In the genomic region with DNA sequence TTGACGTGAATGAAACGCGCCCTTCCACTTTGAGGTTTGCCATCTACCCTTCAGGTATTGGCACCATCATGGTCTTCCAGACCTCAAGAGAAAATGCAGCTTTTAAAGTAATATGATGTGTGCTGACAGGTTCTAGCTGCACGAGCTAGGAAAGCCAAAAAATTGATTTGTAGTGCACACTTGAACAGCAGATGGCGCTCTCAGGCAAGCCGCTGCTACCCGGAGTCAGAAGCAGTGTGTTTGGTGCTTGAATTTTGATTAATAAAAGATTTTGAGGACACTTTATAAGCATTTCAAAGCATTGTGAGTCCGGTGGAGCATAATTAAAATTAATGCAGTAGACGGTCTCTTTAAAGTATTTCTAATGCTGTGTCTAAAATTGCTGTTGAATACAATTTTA, we compare ENCODE assay signal across 8 mouse cellular contexts. TPM values are rescaled to one million over a fixed set of nuclear protein-coding genes. Genes with fewer than 3 reads are reported as not detected.
DNase-seq lines count a peak whose midpoint lies in the region; TF ChIP-seq lines count a peak whose summit lies in the region.

No protein-coding gene starts in this region.

- H3K27ac ChIP-seq in layer of hippocampus, adult 2 months: 0 out of 2 replicates have a peak overlapping the region, but pooled peaks have one; percentile 82

- peak; percentile 43 for DNase-seq in gastrocnemius, adult 18-20 months (ENCODE audit: low spot score)
- DNase-seq in gastrocnemius, adult 8-10 months (ENCODE audit: low spot score in 2 of 2): no peak
- DNase-seq in MN1 (ENCODE audit: low spot score): peak; percentile 40
- peak; percentile 74 for DNase-seq in cerebellum, adult 9-10 months
- peak; percentile 39 to 74 for DNase-seq in frontal cortex, postnatal 14 days (ENCODE audit: low spot score in 2 of 2)
- peak; percentile 71 to 84 for DNase-seq in layer of hippocampus, adult 2 months (ENCODE audit: low spot score in 2 of 2)
- peak; percentile 76 for DNase-seq in lung, postnatal 36 days
- DNase-seq in right cerebral cortex, adult 2 months (ENCODE audit: low spot score in 2 of 2): peak; percentile 87 to 88

- H3K4me3 ChIP-seq in layer of hippocampus, adult 2 months: peak overlapping the region; percentile 38; the same call in 1 of the 2 replicates

- peak; percentile 97 for TF ChIP-seq CTCF in layer of hippocampus, adult 2 months (conservative IDR thresholded peaks at IDR 0.05)

RNA-seq across cellular contexts. Expression of gene Gtf2a1l, which starts 16.4 kb away (rescaled TPM):
- not detected for total RNA-seq in gastrocnemius, adult 18-20 months (2021)
- not detected for total RNA-seq in gastrocnemius, adult 8-10 months (2022)
- not detected for total RNA-seq in layer of hippocampus, adult 2 months (2021)

RNA-seq across cellular contexts. Expression of gene Ston1, which starts 54.5 kb away (rescaled TPM):
- 1 to 10 TPM; 5.1 to 6.2 TPM for total RNA-seq in gastrocnemius, adult 18-20 months (2021)
- total RNA-seq in gastrocnemius, adult 8-10 months (2022): 1 to 10 TPM; 2.8 to 7.0 (median 3.9) TPM
- total RNA-seq in layer of hippocampus, adult 2 months (2021): 10 to 100 TPM; 14.1 to 17.1 TPM

Comparison
In these comparisons a context has a peak if more than half of its experiments do, and no peak if none do; other contexts are left out.
1. DNase-seq: peak in gastrocnemius, adult 18-20 months (single experiment), MN1 (single experiment), cerebellum, adult 9-10 months (single experiment), frontal cortex, postnatal 14 days (2 of 2), layer of hippocampus, adult 2 months (2 of 2), lung, postnatal 36 days (single experiment) and right cerebral cortex, adult 2 months (2 of 2); none in gastrocnemius, adult 8-10 months (0 of 2).